28 mouse cellular contexts compared by ENCODE assay signal in genomic region chr10:108892441-108892840, GRCm38 (mm10).
"Had no signal": no experiment of that assay in that cellular context is flagged by ENCODE, and none has a peak within 500 bp of the region (broad histone marks: within the 10 kb centered on the region; RNA-seq: fewer than 3 reads in every experiment).

No protein-coding gene starts in this region.

- H3K9me3 ChIP-seq: embryonic facial prominence, embryonic 10.5 days; embryonic facial prominence, embryonic 12.5 days; embryonic facial prominence, embryonic 13.5 days; embryonic facial prominence, embryonic 15.5 days; forebrain, embryonic 10.5 days; forebrain, embryonic 12.5 days; forebrain, embryonic 13.5 days; forebrain, embryonic 15.5 days had no signal

- H3K9ac ChIP-seq: embryonic facial prominence, embryonic 12.5 days; embryonic facial prominence, embryonic 13.5 days; embryonic facial prominence, embryonic 15.5 days; forebrain, embryonic 12.5 days; forebrain, embryonic 13.5 days; forebrain, embryonic 15.5 days had no signal

- H3K4me2 ChIP-seq: embryonic facial prominence, embryonic 12.5 days; embryonic facial prominence, embryonic 13.5 days; embryonic facial prominence, embryonic 15.5 days; forebrain, embryonic 12.5 days; forebrain, embryonic 13.5 days; forebrain, embryonic 15.5 days had no signal

- H3K4me3 ChIP-seq: embryonic facial prominence, embryonic 10.5 days; embryonic facial prominence, embryonic 12.5 days; embryonic facial prominence, embryonic 13.5 days; embryonic facial prominence, embryonic 15.5 days; erythroblast, embryonic 14.5 days; forebrain, embryonic 10.5 days; forebrain, embryonic 12.5 days; forebrain, embryonic 13.5 days; forebrain, embryonic 15.5 days; gastrocnemius, adult 2 months; heart, adult 2 months had no signal

- H3K36me3 ChIP-seq: embryonic facial prominence, embryonic 10.5 days; embryonic facial prominence, embryonic 12.5 days; embryonic facial prominence, embryonic 13.5 days; embryonic facial prominence, embryonic 15.5 days; forebrain, embryonic 10.5 days; forebrain, embryonic 12.5 days; forebrain, embryonic 15.5 days had no signal

- H3K27ac ChIP-seq: embryonic facial prominence, embryonic 10.5 days; embryonic facial prominence, embryonic 12.5 days; embryonic facial prominence, embryonic 13.5 days; embryonic facial prominence, embryonic 15.5 days; forebrain, embryonic 10.5 days; forebrain, embryonic 12.5 days; forebrain, embryonic 13.5 days; forebrain, embryonic 15.5 days; gastrocnemius, adult 2 months; heart, adult 2 months had no signal

- H3K27me3 ChIP-seq: embryonic facial prominence, embryonic 12.5 days; embryonic facial prominence, embryonic 13.5 days; embryonic facial prominence, embryonic 15.5 days; forebrain, embryonic 12.5 days; forebrain, embryonic 13.5 days; forebrain, embryonic 15.5 days had no signal

- ATAC-seq: forebrain, embryonic 13.5 days; forebrain, embryonic 14.5 days; forebrain, embryonic 15.5 days; forebrain, embryonic 16.5 days had no signal

- H3K4me1 ChIP-seq: embryonic facial prominence, embryonic 10.5 days; embryonic facial prominence, embryonic 12.5 days; embryonic facial prominence, embryonic 13.5 days; embryonic facial prominence, embryonic 15.5 days; forebrain, embryonic 10.5 days; forebrain, embryonic 12.5 days; forebrain, embryonic 13.5 days; forebrain, embryonic 15.5 days had no signal

- DNase-seq: cerebellum, adult 2 months; cerebellum, adult 8-10 months; cerebellum, adult 9-10 months; cerebellum, adult 9-11 months; cerebellum, postnatal 10 days; cerebellum, postnatal 14 days; cerebellum, postnatal 25 days; cerebellum, postnatal 36 days; embryo, embryonic 11 days; gastrocnemius, adult 2 months; gastrocnemius, postnatal 10 days; gastrocnemius, postnatal 14 days; gastrocnemius, postnatal 25 days; gastrocnemius, postnatal 36 days; heart, adult 11 months; heart, adult 18-20 months; heart, adult 2 months had no signal
